Mouse (Mus musculus) myocyte (in vitro differentiated cells): ENCODE data around the gene Trim41. TPM values are rescaled to one million over a fixed set of nuclear protein-coding genes. Genes with fewer than 3 reads are reported as not detected.

Experiments used
- H3K27me3 ChIP-seq: one replicate; pipeline ENCODE4 v1.6.1; 2011; ENCODE audit not compliant: control insufficient read depth, insufficient read depth, insufficient read length
- H3K36me3 ChIP-seq: one replicate; pipeline ENCODE4 v1.6.1; 2011; ENCODE audit not compliant: control insufficient read depth, insufficient read depth
- H3K4me2 ChIP-seq: one replicate; pipeline ENCODE4 v1.6.1; 2011; ENCODE audit warnings: low read depth, control low read depth
- H3K4me3 ChIP-seq: one replicate; pipeline ENCODE4 v1.5.1; 2011; ENCODE audit warnings: mild to moderate bottlenecking, control low read depth, moderate library complexity
- H3K79me2 ChIP-seq: one replicate; pipeline ENCODE4 v1.6.1; 2011; ENCODE audit not compliant: control insufficient read depth, insufficient read depth
- H3ac ChIP-seq: one replicate; pipeline ENCODE4 v1.6.1; 2011; ENCODE audit not compliant: control insufficient read depth, insufficient read length
- POLR2AphosphoS2 ChIP-seq: IDR thresholded peaks from one replicate; pipeline ENCODE4 v1.6.1; 2011; ENCODE audit warnings: low read depth, control low read depth; ENCODE audit not compliant: insufficient read length
- SRF ChIP-seq: IDR thresholded peaks from one replicate; pipeline ENCODE4 v1.6.1; 2011; ENCODE audit warnings: low read depth; ENCODE audit not compliant: control insufficient read depth, insufficient read length
- TCF12 ChIP-seq: IDR thresholded peaks from one replicate; pipeline ENCODE4 v1.6.1; 2011; ENCODE audit warnings: mild to moderate bottlenecking, control low read depth; ENCODE audit not compliant: poor library complexity, insufficient read depth, severe bottlenecking
- polyA plus RNA-seq: library from polyadenylated mRNA; unstranded; fragments of >200 nt; fragmentation: generic; extraction: Trizol; gene quantifications from one replicate; pipeline ENCODE4 v1.2.1, GENCODE M21; 2012; ENCODE audit warnings: missing spikeins

The Trim41 gene
- polyA plus RNA-seq, 1 experiment = 31.3 TPM

- TF ChIP-seq SRF (no peak), POLR2AphosphoS2 (no peak), TCF12 (no peak)
- H3K4me3 ChIP-seq = no peak overlapping the region
- no peak overlapping the region for H3ac ChIP-seq
- H3K4me2 ChIP-seq = no peak overlapping the region
- H3K36me3 ChIP-seq = no peaks in the 10 kb centered on the region
- no peaks in the 10 kb centered on the region for H3K79me2 ChIP-seq
- H3K27me3 ChIP-seq = peaks cover 31% of the 10 kb centered on the region
Observed at GRCm38 (mm10) chr11:48759021-48759420, 58.1 kb downstream of the Trim41 start.

Other genes starting within 250 kb of the Trim41 start
- 2,993 TPM for gene Rack1, start 17.0 kb downstream of the Trim41 start, polyA plus RNA-seq
- 5.4 TPM for gene Trim7, start 8.8 kb upstream of the Trim41 start, polyA plus RNA-seq
- gene Gm12184, start 9.3 kb upstream of the Trim41 start, polyA plus RNA-seq = 13.2 TPM
- 6.9 TPM for gene Irgm1, start 54.3 kb upstream of the Trim41 start, polyA plus RNA-seq
- not detected for gene Gm5431, start 84.9 kb upstream of the Trim41 start, polyA plus RNA-seq
- 11.3 TPM for gene Psme2b, start 128.8 kb upstream of the Trim41 start, polyA plus RNA-seq
- gene Olfr56, start 161.5 kb upstream of the Trim41 start, polyA plus RNA-seq = 0.05 TPM
- gene 9930111J21Rik1, start 162.0 kb upstream of the Trim41 start, polyA plus RNA-seq = 1.1 TPM
- 0.10 TPM for gene Gm12185, start 174.9 kb upstream of the Trim41 start, polyA plus RNA-seq
- 0.04 TPM for gene Tgtp1, start 176.8 kb upstream of the Trim41 start, polyA plus RNA-seq
- 1.4 TPM for gene 9930111J21Rik2, start 233.9 kb upstream of the Trim41 start, polyA plus RNA-seq
- 0.16 TPM for gene Tgtp2, start 246.9 kb upstream of the Trim41 start, polyA plus RNA-seq